Mouse (Mus musculus) left cerebral cortex, adult 18-20 months (tissue): ENCODE data around the gene Pbx1. TPM values are rescaled to one million over a fixed set of nuclear protein-coding genes. Genes with fewer than 3 reads are reported as not detected.

Source experiments
- DNase-seq, 2 experiments: peaks; one replicate each; pipeline ENCODE4 v3.0.0; 2021 to 2022; ENCODE audit warnings: low spot score in 2 of 2, mixed read lengths in 1 of 2
- total RNA-seq, 2 experiments: library from RNA; stranded (reverse); gene quantifications; 2 replicates each; pipeline ENCODE4 v1.2.3; 2021

The Pbx1 gene
- total RNA-seq, 2 experiments from 2014 or later, result 130 to 135 TPM

DNA sequence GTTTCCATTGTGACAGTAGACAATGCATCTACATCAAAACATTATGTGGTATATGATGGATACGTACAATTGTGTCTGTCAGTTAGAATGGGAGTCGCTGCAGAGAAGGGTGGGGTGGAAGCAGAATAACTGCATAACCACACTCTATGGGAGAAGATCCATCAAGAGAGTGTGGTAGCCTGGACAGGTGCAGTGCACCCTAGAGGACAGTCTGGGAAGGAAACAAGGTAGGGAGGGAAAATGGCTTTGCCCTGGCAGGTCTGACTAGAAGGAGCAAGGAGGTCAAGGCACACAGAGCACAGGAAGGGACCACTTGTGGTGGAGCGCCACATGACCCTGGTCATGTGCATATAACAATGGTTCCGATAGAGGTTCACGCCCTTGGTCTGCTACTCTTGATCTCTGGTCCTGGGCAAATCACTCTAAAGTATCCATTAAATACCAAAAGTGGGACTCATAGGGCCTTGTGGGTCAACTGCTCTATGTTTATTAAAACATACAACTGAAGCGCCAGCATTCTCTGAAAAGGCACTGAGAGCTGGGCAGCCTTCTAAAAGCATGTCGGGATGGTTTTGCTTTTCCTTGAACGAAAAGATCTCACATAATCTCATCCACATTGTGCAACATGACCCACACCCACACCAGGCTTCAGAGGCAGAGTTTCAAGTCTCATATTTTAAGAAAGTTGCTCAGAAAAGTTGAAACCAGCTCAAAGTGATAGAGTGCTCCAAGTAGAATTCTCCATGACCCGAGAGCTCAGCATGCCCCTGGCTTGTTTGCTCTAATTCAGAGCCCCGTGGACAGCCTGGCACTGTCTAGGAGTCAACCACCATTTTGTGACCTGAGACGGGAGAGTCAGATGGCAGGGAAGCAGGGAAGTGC is 200.3 kb downstream of the Pbx1 start:
- DNase-seq, result no peak

DNA sequence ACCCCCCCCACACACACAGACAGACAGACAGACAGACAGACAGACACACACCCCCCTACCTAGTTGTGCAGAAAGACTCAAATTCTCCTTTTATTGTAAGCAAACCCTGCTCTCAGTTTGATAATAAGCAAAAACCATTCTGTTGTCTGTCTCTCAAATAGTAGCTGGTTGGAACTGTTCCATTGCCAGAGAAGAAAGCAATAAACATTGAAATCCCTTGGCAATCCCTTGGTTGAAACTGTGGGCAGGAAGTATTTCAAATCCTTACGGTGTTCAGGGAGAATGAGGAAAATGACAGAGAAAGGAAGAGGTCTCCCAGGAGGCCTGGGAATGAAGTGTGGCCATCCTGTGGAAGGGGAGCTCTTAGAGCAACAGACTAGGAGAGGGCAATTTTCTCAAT is 201.2 kb downstream of the Pbx1 start:
- no peak for DNase-seq

DNA sequence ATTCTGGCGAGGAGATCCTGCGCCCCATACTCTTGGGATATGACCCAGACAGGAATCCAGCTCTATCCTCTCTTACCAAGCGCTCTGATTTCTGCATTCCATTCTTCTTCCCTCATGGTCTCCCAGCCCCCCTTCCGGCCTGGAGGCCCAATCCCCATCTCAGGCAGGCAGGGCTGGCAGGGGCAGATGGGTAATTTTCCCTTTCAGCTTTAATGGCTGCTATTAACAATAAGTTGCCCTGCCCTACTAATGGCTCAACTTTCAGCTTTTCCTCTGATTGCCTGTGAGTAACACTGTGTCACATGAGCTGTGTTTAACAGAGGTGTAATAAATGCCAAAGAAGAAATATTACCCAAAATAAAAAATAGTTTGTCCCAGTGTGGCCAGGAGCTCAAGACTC is 201.9 kb downstream of the Pbx1 start:
- no peak for DNase-seq

DNA sequence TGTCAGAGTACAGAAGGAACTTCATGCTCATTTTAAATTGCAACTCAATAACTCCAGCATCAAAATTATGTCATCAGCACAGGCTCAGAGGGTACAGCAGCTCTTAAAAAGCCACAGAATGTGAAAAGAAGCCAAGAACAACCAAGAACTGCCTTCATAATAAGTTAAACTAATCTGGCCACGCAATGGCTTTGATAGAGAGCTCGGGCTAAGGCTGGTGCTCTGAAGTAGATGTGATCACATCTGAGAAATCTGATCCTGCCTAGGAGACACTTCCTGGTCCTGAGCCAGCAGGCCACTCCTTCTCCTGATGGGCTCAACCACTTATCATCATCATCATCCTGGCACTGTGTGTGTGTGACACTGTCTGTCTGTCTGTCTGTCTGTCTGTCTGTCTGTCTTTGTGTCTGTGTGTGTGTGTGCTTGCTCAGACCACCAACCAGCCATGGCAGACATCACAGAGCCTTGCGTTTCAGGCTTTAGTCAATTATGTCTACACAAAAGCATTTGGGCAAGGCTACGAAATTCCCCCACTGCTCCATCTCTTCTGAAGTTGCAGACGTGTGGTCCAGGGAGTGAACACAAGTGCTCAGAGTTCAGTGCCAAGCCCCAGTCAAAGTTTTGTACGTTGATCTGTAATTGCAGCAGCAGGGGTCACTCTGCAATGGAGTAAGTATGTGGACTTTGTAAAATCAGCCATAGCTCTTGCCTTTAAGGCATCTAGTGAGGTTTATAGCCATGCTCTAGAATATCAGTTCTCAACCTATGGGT is 203.1 kb downstream of the Pbx1 start:
- no peak for DNase-seq

DNA sequence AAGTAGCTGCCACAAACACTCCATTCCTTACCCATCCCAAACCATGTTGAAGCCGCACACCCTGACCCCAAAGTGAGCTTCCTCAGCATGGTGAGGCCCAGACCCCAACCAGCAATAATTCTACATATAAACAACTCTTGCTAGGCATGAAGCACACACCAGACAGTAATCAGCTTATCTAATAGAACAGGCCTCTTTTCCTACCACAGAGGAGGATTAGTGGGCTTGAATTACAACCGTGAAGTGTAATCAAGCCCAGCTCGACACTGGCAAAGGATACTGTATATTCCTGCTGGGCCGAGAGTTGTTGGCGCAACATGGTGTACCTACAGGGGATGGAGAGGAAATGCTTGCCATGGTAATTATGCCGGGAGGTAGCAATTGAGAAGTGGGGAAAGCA is 205.9 kb downstream of the Pbx1 start:
- no peak for DNase-seq

DNA sequence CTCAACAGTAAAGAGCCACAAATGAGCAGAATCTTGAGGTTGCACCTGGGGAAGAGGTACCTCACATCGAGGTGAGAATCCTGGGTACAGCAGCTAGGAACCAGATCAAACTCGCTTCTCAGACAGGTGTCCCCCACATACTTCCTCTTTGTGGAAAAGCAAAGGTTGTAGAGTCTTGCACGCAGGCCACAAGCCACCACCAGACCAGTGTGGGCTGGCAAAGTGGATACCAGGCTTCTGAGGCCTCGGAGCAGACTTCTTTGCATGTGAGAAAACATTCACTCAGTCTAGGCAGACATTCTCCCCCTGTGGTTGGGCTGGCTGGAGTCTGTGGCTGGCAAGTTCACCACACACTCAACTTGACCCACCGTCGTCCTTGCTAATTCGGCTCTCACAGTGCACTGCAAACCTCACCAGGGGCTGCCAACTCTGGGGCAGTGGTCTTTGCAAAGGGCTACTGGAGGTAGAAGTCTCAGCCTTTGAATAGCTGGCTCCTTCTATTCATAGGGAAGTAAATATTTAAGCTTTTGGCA is 206.4 kb downstream of the Pbx1 start:
- no peak for DNase-seq

GRCm38 (mm10) chr1:168224218-168224617 is 207.9 kb downstream of the Pbx1 start:
- no peak for DNase-seq

DNA sequence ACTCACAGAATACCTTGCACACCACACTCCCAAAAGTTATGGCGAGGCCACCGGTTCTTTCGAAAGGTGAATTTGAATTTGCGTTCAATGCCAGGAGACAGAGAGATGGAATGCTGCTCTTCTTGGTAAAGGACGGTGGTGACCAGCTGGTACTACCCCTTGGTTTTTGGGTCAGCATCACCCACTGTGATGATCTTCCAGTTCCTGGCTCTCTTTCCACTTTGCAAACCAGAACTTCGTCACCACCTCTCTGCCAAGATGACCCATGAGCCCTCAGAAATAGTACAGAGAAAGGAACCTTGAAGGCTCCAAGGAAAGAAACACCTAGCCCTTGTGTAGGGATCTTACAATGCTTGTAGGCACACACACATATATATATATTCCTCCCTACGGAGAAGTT is 209.3 kb downstream of the Pbx1 start:
- no peak for DNase-seq

GRCm38 (mm10) chr1:168221071-168221521 is 211.0 kb downstream of the Pbx1 start:
- DNase-seq, result peak; percentile 58 to 65

DNA sequence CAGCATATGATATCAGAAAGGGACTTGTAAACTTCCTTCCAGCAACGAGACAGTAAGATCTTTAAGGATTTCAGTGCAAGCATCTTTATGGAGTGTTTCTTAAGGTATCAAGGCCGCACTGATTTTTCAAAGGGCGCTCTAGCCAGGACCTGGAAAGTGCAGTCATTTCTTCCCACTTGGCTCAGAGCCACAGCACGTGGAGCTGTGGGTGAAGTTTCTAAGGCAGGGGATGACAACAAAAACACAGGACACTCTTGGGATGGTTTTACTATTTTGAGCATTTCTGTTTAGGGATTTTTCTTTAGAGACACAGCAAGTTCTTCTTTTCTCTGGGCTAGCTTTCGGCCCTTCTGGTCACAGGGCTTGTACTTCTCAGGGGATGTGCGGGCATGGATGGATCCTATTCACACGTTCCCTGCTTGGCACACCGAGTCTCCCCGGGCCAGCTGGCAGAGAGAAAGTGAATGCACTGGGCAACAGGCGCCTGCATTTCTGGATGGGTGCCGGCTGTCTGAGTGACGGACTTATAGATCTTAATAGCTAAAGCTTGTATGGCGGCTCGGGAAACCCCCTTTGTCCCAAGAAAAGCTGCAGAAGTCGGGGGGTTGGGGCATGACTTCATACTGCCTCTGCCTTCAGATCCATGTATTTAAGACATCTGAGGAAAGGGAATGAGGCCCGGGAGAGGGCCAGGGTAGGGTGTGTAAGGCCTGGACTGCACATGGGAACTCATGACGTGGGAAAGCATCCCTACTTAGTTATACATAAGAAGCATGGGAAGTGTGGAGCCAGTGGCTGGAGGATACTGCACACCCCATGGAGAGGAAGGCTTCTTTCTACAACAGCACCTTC is 215.9 kb downstream of the Pbx1 start:
- no peak for DNase-seq

GRCm38 (mm10) chr1:168215468-168215867 is 216.6 kb downstream of the Pbx1 start:
- DNase-seq, result no peak

DNA sequence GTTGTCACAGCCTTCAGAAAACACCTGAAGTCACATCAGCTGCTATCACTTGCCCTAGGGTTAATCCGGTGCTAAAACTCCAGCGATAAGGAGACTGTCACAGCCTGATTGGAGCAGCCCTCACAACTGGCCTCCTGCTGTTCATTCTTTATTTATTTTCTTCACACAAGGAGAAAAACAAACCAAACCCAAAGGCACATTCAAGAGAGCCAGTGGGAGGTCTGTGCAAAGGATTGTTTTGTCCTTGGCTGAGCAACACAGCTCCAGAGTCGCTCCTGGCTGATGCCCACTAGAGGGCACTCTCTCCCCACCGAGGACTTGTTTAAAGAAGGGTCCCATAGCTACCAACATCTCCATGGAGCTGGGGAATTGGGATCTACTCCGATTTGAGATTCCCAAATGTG is 218.0 kb downstream of the Pbx1 start:
- DNase-seq, result peak; percentile 75 to 78

GRCm38 (mm10) chr1:168213595-168213994 is 218.5 kb downstream of the Pbx1 start:
- DNase-seq, result no peak

DNA sequence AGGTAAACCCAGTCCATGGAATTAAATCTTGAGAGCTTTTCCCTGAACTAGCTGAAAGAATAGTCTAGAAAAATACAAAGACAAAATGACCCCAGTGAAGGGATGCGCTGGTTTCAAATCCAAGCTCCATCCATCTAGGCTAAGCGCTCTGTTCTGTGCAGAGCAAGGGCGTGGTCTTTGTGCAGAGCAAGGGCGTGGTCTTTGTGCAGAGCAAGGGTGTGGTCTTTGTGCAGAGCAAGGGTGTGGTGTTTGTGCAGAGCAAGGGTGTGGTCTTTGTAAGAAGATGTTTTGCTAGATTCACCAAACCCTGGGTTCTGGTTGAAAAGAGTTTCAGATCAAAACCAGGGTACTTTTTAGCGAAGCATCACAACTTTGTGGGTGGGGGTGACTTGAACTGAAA is 221.7 kb downstream of the Pbx1 start:
- no peak for DNase-seq

DNA sequence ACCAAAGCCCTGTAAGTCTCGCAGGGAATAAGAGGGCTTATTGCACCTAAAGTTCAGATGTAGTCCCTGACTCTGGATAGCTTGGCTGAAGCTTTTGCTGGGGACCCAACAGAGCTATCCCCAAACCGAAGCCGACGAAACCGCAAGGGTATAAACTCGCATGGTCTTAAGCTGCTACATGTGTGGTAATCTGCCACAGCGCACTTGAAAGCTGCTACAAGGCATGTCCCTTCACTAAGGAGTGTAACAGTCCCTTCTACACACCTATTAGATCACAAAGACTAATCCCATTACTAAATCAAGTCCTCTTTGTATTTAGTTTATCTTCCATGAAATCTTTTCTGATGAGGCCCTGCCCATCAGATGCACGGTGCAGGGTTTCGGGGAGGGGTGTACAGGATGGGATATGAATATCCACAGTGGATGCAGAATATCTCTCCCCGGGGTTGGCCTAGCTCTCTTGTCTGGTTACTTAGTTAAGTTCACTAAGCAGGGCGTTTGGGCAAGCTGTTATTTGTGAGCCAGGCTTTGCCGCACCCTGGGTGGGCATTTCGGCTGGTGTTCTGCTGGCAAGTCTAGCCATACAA is 231.4 kb downstream of the Pbx1 start:
- no peak for DNase-seq

DNA sequence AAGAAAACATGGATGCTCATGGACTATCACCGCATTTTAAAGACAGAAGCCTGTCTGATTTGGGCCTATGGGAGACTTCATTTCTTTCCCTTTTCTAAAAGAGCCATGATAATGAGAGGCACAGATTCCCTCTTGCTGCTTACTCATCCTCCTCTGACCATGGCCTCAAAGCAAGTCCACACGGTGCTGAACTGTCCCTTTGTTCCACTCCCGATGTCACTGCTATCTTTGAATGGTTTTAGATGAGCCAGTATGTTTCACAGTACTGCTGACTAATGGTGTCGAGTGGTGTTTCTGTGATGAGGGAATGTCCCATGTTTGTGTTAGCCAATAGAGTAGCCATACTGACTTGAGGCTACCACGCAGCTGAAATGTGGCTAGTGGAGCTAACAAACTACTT is 233.8 kb downstream of the Pbx1 start:
- no peak for DNase-seq

DNA sequence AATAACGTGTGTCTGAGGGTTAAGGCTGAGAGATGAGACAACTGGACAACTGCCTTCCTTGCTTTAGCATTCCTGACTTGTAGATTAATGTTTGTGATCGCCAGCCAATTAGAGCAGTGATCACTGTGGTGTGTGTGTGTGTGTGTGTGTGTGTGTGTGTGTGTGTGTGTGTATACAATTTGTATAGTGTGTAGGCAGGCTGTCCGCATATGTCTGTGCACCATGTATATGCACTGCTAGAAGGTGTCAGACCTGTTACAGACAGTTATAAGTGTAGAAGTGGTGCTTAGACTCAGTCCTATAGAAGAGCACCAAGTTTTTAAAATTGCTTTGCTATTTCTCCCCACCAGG is 234.2 kb downstream of the Pbx1 start:
- no peak for DNase-seq

GRCm38 (mm10) chr1:168197195-168197907 is 234.7 kb downstream of the Pbx1 start:
- DNase-seq, result no peak

DNA sequence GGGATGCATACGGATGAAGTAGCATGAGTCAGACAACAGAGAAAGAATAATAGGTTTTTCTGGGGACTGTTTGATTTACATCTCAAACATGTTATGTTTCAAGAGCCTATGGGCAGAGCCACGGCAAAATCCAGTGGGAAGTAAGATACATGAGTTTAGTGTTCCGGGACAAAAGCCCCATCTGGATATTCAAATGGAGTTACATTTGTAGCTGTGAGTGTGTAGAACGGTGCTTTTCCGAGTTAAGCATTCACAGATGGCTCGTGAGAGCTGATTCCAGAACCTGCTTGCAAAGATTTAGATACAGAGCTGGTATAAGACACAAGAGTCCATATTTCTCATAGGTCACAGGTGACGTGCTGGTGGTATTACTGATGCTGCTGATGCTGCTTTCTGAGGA is 238.7 kb downstream of the Pbx1 start:
- DNase-seq, result no peak

GRCm38 (mm10) chr1:168182816-168183215 is 249.3 kb downstream of the Pbx1 start:
- DNase-seq, result no peak
